Mouse (Mus musculus) kidney, postnatal 14 days (tissue): ENCODE results near the gene Aqp1.
A peak's percentile ranks its signal among the peaks of the same experiment; 100 is the strongest.

Experiments used
- DNase-seq: peaks from one replicate; pipeline ENCODE4 v3.0.0; 2022; ENCODE audit warnings: mixed read lengths

Gene Aqp1

DNA sequence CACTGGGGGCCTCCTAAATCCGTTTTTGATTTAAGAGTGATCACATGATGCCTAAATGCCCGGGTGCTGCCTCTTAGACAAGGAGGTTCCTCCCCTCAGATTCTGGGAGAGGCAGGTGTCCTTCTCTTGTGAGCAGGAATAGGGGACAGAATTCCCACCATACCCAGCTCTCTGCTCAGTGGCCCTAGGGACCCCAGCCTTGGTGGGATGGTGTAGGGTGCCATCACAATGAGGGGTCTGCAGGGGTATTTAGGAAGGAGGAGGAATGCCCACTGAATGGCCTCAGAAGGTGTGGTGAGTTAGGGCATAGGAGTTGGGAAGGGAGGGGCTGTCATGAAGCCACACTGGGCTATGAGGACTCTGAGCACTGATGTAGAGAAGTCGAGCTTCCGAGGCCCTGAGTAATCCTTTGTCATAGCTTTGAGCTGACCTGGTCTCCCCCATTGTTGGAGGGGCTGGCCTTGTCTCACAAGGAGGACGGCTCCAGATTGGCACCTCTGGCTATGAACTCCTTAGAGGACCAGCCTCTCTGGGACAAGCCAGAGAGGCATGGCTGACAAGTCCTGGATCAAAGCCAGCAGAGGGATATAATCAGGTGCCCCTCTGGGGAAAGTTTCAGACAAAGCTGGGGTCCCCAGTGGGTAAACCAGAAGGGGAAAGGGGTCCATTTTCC is 4.0 kb upstream of the Aqp1 start:
- DNase-seq, result no peak

DNA sequence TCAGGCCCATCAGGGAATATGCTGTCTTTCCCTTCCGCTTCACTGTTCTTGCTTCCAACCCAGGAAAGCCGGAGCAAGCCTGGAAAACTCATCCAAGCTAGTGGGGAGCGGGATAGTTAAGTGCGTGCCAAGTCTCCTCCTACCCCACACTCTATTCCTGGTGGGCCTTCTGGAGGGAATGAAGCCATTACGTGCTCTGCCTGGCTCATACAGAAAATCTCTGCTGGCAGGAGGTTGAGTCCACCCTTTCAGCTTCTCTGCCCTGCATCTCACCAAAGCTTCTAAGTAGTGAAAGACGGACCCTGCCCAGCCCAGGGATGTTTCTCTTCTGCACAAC is 3.5 kb upstream of the Aqp1 start:
- no peak for DNase-seq

DNA sequence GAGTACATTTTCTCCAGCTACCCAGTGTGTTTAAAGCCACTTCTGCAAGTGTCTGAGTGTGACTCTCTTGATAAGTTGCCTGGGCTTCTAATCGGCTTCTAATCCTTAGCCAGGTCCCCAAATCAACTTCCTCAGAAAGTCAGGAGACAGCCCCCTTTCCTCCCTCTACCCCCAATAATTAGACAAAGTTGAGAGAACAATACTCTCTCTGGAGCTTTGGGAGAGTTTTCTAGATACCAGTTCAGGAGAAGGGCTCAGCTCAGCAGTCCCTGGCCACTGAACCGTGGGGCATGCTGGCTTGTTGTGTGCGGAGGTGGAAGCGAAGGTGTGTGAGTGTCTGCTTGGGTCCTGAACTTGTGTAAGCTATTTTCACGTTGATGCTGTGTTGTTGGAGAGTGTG is 1.0 kb downstream of the Aqp1 start:
- no peak for DNase-seq

DNA sequence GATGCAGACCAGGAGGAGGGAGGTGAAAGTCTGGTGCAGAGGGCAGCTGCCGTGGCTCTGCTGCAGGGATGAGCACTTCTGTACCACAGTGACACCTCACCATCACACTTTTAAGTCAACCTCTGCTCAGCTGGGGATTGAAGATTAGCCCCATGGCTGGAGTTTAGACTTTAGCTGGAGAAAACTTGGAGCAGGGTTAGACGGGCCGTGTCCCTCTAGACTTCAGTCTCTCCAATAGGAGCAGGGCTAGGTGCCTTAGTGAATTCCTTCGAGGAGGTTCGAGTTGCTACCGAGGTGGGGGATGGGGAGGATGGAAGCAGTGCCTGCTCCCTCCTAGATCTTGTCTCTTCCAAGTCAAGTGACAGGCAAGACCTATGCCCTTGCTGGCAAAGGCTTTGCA is 1.8 kb downstream of the Aqp1 start:
- DNase-seq, result peak; percentile 89

DNA sequence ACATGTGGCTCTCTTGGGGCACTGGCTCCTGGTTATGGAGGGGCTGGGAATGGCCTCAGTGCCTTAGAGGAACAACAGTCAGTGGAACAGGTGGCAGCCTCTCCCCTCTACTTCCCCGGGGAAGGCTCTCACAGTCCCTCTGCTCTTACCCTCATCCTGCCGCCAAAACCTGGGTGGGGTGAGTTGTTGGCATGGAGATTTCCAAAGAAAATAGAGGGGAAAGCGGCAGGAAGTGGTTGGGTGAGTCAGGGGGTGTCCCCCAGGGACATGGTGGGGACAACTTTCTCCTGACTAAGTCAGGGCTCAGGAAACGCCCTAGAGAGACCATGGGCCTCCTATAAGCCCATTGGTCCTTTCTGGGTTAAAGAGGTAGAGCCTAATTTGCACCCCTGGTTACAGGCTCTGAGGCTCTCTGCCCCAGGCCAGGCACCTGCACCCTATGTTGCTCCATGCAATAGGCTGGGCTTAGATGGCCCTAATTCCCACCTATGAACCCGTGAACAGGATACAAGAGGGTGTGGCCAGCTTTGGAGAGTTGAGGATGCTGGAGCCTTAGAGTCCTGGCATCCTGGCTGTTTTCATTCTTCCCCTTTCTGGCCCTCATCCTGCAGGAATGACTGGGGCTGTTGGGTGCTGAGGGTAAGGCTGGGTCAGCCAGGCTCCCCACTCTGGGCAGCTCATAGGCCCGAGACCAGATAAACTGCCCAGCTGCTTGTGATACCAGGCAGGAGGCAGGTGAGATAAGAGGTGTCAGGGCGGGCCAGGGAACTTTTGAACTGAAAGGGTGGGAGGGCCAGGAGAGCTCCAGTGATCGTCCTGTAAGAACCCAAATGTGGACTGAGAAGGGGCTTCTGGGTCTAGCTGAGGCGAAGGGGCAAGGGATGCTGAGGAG is 2.9 kb downstream of the Aqp1 start:
- DNase-seq, result no peak

DNA sequence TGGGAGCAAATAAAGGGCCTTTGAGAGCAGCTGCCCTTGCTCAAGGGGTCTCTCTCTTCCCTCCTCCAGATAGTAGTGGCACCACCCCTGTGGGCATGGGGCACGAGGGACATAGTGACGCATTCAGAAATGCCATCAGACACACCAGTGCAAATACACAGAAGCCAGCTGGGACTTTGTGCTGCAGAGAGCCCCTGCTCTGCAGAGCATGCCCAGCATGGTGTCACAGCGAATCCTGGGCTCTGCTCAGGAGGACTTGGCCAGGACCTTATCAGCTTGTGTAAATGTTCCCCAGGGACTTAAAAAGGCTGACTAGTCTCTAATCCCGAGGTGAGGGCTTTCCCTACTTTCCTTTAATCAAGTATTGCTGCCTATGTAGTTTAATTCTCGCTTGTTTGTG is 5.5 kb downstream of the Aqp1 start:
- DNase-seq, result no peak

DNA sequence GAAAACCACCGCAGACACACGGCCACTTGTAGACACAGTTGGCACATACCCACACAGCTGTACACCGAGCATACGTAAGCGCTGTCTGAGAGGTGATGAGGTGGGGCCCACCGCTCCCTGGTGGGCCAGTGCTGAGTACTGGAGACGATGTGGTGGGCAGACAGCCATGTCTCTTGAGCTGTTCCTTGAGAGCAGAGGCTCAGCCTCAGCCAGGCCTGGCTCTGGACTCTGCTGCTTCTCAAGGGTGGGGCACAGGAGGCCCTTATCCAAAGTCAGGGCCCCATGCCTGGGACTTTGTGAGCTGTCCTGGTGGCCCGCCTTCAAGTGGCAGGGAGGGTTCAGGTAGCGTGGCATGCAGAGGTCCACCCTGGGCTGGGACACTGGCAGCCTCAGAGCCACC is 6.1 kb downstream of the Aqp1 start:
- no peak for DNase-seq

DNA sequence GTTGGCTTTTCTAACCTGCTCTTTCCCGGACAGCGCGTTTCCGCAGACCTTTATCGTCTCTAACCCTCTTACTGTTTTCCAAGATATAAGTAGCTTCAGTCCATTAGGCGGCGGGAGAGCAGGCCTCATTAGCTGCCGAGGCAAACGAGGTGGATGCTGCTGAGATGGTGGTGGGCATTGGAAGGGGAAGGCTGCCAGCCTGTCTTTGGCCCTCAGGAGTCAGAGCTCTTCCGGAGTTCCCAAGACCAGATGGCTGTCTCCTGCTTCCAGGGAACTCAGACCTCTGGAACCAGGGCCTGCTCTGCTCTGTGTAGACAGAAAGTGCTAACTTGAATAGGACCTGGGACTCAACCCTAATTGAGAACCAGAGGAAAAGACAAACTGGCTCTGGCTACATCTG is 7.2 kb downstream of the Aqp1 start:
- DNase-seq, result no peak

DNA sequence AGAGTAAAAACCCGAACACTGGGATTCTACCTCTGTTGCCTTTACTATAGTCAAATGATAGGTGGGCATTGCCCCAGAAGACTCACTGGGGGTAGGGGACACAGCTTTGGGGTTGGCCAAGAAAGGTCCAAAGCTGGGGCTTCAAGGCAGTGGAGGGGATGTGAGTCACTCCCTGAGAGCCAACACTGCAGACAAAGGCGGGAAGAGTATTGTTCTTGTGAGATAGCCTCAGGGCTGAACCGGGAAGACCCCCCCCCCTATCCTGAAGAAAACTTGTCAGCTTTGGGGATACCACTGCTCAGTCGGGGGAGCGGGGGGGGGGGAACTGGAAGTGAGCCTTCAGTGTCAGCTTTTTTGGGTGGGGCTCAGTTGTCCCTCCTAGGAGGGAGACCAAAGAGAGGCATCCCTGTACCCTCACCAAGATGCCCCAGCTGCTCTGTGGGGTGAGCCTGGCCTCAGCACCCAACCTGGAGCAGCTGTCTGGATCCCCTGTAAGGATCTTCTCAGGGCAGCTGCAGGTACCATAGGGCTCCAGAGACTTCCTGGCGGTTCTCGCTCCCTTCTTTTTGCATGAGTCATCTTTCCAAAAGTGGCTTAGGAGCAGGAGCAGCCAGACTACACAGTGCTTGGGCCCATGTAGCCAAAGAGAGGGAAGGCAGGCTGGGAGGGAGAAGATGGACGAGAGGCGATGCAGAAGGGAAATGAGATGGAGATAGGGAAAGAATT is 8.2 kb downstream of the Aqp1 start:
- DNase-seq, result no peak

DNA sequence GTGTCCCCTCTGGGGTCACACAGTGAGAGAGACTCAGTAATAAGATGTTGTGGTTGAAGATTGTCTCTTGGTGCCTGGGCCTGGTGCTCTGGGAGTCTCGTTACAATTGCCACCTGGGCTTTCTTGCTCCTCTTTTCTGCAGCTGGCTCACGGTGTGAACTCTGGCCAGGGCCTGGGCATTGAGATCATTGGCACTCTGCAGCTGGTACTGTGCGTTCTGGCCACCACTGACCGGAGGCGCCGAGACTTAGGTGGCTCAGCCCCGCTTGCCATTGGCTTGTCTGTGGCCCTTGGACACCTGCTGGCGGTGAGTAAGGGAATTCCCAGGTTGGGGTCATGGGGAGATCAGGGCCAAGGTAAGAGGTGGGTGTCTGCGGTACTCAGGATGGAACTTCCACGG is 9.0 kb downstream of the Aqp1 start:
- DNase-seq, result no peak

DNA sequence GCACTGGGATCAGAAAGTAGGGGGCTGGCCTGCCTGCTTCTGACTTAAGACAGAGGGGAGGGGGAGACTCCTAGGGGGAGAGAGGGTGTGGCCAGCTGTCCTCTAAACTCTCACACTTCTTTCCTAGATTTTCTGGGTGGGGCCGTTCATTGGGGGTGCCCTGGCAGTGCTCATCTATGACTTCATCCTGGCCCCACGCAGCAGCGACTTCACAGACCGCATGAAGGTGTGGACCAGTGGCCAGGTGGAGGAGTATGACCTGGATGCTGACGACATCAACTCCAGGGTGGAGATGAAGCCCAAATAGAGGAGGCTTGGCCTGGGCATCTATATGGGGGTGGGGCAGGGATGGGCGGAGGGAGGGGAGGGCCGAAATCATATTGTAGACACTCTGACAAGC is 10.3 kb downstream of the Aqp1 start:
- no peak for DNase-seq

DNA sequence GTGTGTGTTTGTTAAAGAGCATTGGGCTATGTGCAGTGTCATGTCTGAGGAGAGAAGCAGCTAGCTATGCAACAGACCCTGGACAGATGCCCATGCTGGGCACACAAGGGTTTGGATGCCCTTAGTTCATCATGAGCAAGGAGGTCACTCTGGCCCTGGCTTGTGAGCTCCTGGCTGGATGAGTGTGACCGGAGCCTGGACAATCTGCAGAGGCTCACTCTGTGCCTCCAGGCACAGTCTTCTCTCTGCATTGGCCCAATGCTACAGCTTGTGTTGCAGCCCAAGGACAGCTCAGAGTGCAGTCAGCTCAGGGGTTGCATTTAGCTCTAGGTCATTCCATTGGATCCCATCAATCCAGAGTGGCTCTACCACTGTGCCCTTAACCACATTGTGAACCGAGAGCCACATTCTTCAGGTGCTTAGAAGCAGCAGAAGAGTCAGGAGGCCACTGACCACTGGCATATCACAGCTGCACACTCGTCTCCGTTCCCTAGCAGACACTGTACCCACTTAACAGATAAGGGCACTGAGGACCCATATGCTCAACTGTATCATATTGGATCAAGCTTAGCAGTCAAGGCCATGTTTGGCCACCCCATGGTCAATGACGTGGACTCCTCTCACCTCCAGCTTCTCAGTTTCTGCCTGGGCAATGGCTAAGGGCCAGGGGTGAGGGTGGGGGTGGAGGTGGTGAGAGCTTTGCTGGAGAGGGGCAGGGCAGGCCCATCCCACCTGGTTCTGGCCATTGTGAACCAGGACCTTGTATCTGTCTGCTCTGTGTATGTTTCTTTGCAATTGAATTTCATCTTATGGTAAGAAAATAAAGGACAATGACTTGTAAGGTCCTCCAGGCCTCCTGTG is 11.7 kb downstream of the Aqp1 start:
- DNase-seq, result no peak

DNA sequence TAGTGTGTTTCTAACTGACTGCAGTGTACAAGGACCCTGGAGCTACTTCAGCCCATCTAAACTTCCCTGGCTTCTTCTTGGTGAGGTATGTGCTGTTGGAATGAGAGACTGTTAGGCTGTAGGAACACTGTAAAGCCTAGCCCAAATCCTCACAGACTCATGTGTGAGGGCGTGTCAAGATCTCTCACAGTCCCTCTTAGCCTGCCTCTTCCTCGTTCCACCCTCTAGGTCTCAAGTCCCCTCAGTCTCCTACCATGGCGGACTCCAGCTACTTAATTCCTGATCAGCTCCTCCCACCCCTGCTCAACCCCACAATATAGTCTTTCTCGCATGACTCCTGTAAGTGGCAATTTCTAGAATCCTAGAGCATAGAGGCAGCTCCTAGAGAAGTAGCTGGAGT is 13.0 kb downstream of the Aqp1 start:
- no peak for DNase-seq

DNA sequence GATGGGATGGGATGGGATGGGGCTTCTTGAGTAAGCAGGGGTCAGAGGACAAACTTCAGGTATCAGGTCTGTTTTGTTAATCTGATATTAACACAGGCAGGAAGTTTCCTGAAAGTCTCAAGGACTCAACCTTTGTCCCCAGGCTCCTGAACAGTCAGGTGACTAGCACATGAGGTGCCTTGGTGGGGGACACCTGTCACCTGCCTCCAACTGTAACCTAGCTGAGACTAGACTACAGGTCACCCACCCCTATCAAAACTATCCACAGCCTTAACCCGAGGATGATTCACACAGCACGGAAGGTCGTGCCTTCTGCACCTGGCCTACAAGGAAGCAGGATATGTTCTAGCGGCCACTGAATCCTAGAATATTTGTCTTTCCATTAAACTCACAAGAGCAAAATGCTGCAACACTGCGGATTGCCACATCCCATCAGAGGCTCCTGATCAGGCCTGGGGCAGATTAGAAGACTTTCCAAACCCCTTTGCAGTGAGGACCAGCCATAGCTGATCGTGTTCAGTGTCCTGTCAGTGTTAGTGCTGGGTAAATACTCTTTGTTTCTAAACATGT is 14.2 kb downstream of the Aqp1 start:
- no peak for DNase-seq

DNA sequence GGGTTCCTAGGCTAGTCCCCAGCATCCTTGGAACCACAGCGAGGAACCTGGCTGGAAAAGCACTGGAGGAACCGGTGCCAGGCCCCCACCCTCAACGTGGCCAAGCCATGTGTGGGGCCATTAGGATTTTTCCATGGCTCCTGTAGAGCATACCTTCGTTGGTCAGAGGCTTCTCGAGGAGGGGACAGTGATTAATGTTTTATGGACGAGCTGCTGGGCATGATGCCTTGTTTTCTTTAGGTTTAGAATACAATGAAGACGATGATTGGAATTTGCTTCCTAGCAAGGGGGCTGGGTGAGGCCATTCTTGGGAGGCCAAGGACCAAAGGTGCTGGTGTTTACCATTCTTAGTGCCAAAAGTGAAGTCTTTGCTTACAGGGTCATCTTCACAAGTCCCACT is 15.5 kb downstream of the Aqp1 start:
- peak; percentile 48 for DNase-seq

DNA sequence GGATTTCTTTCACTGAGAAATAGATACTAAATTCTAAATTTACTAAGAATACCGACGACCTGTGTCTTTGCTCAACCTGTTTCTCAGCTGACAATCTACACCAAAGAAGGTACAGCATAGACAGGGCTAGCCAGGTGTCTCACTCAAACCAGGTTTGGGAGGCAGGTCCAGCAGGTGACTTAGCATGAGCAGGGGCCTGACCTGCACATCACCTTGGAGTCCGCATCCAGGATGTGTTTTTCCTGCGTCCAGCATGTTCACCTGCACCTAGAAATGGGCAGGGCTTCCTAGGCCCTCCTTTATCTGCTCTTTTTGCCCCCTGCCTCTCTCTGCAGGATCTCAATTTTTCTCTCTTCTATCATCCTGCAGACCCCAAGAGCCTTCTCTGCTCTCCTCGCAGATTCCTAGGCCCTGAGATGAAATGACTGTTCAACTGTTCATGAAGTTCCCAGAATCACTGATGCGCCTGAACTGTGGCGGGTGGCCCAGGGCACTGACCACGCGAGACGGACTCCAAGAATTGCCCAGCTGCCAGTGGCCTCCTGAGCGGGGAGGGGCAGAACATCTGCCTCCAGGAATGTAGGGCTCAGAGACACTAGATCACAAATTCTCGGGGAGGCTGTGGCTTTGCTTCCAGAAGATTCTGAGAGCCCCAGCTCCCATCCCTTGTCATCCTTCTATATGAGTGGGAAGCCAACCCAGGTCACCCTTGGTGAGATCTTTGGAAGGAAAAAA is 17.6 kb downstream of the Aqp1 start:
- no peak for DNase-seq

DNA sequence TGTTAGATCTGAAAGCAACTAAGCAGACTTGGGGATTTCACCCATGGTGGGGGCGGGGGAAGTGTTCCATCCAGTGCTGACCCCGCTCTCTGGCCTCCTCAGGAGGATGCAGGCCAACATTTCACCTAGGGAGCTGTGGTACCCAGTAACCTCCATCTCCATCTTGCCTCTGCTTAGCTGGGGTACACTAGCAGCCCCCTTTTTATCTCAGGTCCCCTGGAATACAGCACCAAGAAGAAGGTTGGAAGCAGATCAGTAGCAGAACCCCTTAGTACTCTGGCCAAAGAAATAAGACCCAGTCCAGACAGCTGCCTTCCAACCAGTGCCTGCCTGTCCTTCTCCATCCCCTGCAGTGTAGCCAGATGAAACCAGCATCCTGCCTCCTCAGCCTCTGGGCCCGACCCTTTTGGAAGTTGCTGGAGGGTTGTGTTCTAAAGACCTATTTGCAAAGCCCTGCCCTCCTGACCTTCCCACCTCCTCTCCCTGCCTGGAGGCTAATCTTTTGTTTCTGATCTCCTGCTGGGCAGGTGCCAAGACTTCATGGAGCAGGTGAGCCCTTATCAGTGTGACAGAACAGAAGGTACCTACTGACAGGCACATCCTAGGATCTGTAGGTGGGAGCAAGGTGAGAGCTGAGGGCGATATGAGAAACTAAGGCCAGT is 18.4 kb downstream of the Aqp1 start:
- no peak for DNase-seq

DNA sequence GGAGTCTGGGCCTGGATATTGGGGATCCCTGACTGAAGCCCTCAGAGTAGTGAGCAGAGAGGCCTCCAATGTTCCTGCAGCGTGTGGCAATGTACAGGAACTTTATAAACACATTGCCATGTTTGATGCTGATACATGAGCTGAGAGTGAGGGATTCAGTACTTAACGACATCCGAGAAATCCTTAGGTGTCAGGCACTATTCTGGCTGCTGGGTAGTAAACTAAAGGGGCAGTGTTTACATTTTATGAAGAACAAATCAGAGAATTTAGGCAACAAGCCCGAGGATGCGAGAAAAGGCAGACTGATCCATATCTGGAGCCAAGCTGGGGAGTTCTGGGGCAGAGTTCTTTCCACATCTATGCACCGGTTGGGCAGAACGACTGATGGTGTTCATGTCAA is 19.3 kb downstream of the Aqp1 start:
- no peak for DNase-seq

DNA sequence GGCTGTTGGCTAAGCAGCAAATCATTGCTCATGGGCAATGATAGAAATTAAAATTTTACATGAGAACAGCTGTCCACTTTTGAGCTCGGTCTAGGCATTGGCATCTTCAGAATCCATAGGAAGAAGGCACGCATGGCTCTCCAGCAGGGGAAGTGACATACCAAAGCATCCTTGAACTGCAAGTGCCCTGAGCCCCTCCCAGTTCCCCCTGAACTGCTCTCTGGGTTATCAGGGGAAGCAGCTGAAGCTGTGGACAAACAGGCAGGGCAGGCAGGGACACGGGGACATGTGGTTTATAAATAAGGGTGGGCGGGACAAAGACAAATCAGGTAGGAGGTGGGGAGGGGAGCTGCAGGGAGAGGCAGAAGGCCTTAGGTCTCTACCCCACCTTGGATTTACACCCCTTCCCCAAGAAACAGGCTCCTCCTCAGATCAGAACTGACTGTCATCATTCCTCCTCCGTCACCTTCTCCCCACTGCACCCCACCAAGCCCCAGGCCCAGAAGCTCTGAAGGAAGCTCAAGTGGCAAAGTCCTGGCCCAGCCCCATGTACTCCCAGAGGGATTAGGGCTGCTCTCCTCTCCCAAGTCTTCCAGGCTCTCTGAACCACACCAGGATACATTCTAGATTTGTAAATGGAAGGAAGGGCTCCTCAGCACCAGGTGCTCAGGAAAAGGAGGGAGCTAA is 19.9 kb downstream of the Aqp1 start:
- no peak for DNase-seq

DNA sequence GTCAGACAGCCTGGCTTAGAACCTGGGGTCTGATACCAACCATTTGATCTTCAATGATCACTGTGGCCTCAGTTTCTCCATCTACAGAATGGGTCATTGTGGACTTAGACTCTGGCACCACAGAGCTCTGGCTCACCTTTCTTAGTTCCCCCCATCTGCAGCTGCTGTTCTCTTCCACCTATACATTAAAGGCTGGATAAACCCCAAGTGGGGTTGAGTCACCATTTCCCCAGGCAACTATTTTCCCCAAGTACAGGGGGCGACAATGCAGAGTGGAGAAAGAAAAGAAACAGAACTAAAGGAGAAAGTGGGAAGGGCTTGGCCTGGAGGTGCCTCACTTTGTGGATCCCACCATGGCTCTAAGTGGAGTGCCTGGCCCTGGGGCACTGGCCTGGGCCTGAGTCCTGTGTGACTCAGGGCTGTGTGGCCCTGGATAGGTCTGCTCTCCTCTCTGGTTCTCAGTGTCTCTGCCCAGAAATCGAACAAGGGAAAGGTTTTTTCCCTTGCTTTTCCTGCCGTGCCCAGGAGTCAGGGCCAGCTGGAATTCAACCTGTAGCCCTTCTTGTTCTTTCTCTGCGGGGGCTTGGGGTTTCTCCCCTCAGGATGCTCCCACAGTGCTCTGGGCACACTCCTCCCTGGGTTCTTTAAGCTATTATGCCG is 20.9 kb downstream of the Aqp1 start:
- DNase-seq, result no peak
